Mouse (Mus musculus): Measurements from ENCODE around the gene Myl6.

- peak; percentile 67 for TF ChIP-seq MAX (IDR thresholded peaks at IDR 0.05; ENCODE audit: low read length)
- TF ChIP-seq SIN3A (IDR thresholded peaks at IDR 0.05; ENCODE audit: low read length) = peak; percentile 72
Measured at GRCm38 (mm10) chr10:128493695-128494666, at the start of gene Myl6.

Data from CH12.LX (cell line).